Comparison of ENCODE assay signal across 24 mouse cellular contexts in genomic region chr6:88229221-88229620, GRCm38 (mm10). TPM values are rescaled to one million over a fixed set of nuclear protein-coding genes. Genes with fewer than 3 reads are reported as not detected.
"Had no signal": no experiment of that assay in that cellular context is flagged by ENCODE, and none has a peak within 500 bp of the region (broad histone marks: within the 10 kb centered on the region; RNA-seq: fewer than 3 reads in every experiment).

No protein-coding gene starts in this region.

- H3K4me2 ChIP-seq: limb, embryonic 15.5 days; liver, embryonic 12.5 days; lung, embryonic 14.5 days; midbrain, embryonic 13.5 days; neural tube, embryonic 15.5 days had no signal

- H3K9ac ChIP-seq: limb, embryonic 15.5 days; liver, embryonic 12.5 days; lung, embryonic 14.5 days; midbrain, embryonic 13.5 days; neural tube, embryonic 15.5 days had no signal

- H3K27ac ChIP-seq: left cerebral cortex, adult 2 months; limb, embryonic 15.5 days; liver, embryonic 12.5 days; midbrain, embryonic 13.5 days; neural tube, embryonic 15.5 days had no signal

- H3K9me3 ChIP-seq: limb, embryonic 15.5 days; liver, embryonic 12.5 days; midbrain, embryonic 13.5 days; neural tube, embryonic 15.5 days had no signal

- H3K4me3 ChIP-seq: left cerebral cortex, adult 2 months; limb, embryonic 15.5 days; liver, embryonic 12.5 days; midbrain, embryonic 13.5 days; myocyte; neural tube, embryonic 15.5 days had no signal

- ATAC-seq: intestine, embryonic 16.5 days; liver, embryonic 12.5 days; midbrain, embryonic 13.5 days had no signal

- H3K36me3 ChIP-seq: limb, embryonic 15.5 days; liver, embryonic 12.5 days; midbrain, embryonic 13.5 days; neural tube, embryonic 15.5 days had no signal

- DNase-seq: kidney, postnatal 10 days; lung, embryonic 14.5 days; lung, postnatal 10 days; lung, postnatal 4 days; right cerebral cortex, postnatal 4 days; spleen, adult 18-20 months; thymus, adult 18-20 months; thymus, postnatal 14 days had no signal

RNA-seq across cellular contexts. Expression of gene Dnajb8, which starts 7.2 kb away (rescaled TPM):
- total RNA-seq: layer of hippocampus, adult 8-10 months; layer of hippocampus, postnatal 25 days; left cerebral cortex, adult 2 months; left cerebral cortex, postnatal 14 days; megakaryocyte-erythroid progenitor cell, adult 5-6 weeks had no signal
- polyA plus RNA-seq: intestine, embryonic 16.5 days; large intestine, adult 2 months; limb, embryonic 11.5 days; limb, embryonic 15.5 days; liver, embryonic 12.5 days; liver, embryonic 16.5 days; lung, embryonic 14.5 days; midbrain, embryonic 13.5 days; myocyte; neural tube, embryonic 11.5 days; neural tube, embryonic 15.5 days; stomach, embryonic 14.5 days had no signal
